Mouse (Mus musculus): ENCODE measurements at regions not wholly inside any gene's neighbourhood (a gene's known extent, or its start where the extent isn't known, plus 50 kb on each side); places are given as distances from the start of the nearest gene placed in this dataset.

GRCm38 (mm10) chr13:103589646-103590045 is 184.8 kb downstream of the Srek1 start:
- Histone ChIP-seq H3K9me3 (replicated peaks; ENCODE audit: insufficient read depth, low read length) (no peaks in the 10 kb centered on the region), H3K4me3 (ENCODE audit: control insufficient read depth in 1 of 2, insufficient read depth in 1 of 2, low read depth in 2 of 2, low read length in 2 of 2) (no peak overlapping the region), H3K27ac (ENCODE audit: control insufficient read depth, low read depth, low read length) (no peak overlapping the region), H3K27me3 (ENCODE audit: control insufficient read depth in 1 of 2, insufficient read depth in 2 of 2, low read length in 2 of 2) (no peaks in the 10 kb centered on the region), H3K4me1 (ENCODE audit: control insufficient read depth in 1 of 2, insufficient read depth in 2 of 2, low read length in 2 of 2) (no peaks in the 10 kb centered on the region), H3K36me3 (ENCODE audit: control insufficient read depth in 1 of 2, insufficient read depth in 2 of 2, low read length in 2 of 2) (no peaks in the 10 kb centered on the region), H3K9ac (ENCODE audit: control insufficient read depth, low read depth, low read length, poor library complexity, severe bottlenecking) (no peak overlapping the region), H3K79me2 (ENCODE audit: control insufficient read depth, insufficient read depth, low read length, poor library complexity) (no peaks in the 10 kb centered on the region)
- no peak for DNase-seq (ENCODE audit: low read depth, low spot score)
- TF ChIP-seq BHLHE40 (IDR thresholded peaks at IDR 0.05; ENCODE audit: borderline replicate concordance, low read depth, low read length): no peak
- no peak for TF ChIP-seq MXI1 (IDR thresholded peaks at IDR 0.05; ENCODE audit: low read depth, low read length)
- no peak for TF ChIP-seq ZMIZ1 (IDR thresholded peaks at IDR 0.05; ENCODE audit: low read depth, low read length)
- TF ChIP-seq POLR2A (IDR thresholded peaks at IDR 0.05; ENCODE audit: control insufficient read depth in 1 of 2, insufficient read depth in 1 of 2, low read depth in 1 of 2, low read length in 2 of 2, poor library complexity in 1 of 2): no peak
- no peak for TF ChIP-seq POLR2AphosphoS2 (IDR thresholded peaks at IDR 0.05; ENCODE audit: low read length)
- no peak for TF ChIP-seq ELF1 (IDR thresholded peaks at IDR 0.05; ENCODE audit: low read depth, low read length)
- no peak for TF ChIP-seq TBP (IDR thresholded peaks at IDR 0.05; ENCODE audit: low read depth, low read length)
- TF ChIP-seq TCF12 (IDR thresholded peaks at IDR 0.05; ENCODE audit: low read depth, low read length): no peak
- TF ChIP-seq ZNF384 (IDR thresholded peaks at IDR 0.05; ENCODE audit: low read depth, low read length): no peak
- TF ChIP-seq MEF2A (IDR thresholded peaks at IDR 0.05; ENCODE audit: extremely low read depth, insufficient replicate concordance, low read depth, low read length, poor library complexity, severe bottlenecking): no peak
- TF ChIP-seq USF2 (IDR thresholded peaks at IDR 0.05; ENCODE audit: borderline replicate concordance in 1 of 2, insufficient read depth in 1 of 2, low read depth in 1 of 2, low read length in 2 of 2): no peak
- TF ChIP-seq CTCF (IDR thresholded peaks at IDR 0.05 in 2 of 3, conservative IDR thresholded peaks at IDR 0.05 in 1 of 3; ENCODE audit: control insufficient read depth in 1 of 3, insufficient read depth in 1 of 3, low read depth in 2 of 3, low read length in 3 of 3, poor library complexity in 1 of 3, severe bottlenecking in 1 of 3): no peak
- no peak for TF ChIP-seq KAT2A (conservative IDR thresholded peaks at IDR 0.05; ENCODE audit: low read depth, low read length)
- TF ChIP-seq MAX (IDR thresholded peaks at IDR 0.05; ENCODE audit: low read length): no peak
- no peak for TF ChIP-seq NRF1 (IDR thresholded peaks at IDR 0.05; ENCODE audit: insufficient read depth, low read depth, low read length, poor library complexity, severe bottlenecking)
- no peak for TF ChIP-seq SMC3 (IDR thresholded peaks at IDR 0.05; ENCODE audit: low read depth, low read length)
- TF ChIP-seq MYB (IDR thresholded peaks at IDR 0.05; ENCODE audit: low read depth, low read length): no peak

GRCm38 (mm10) chr13:103576856-103577255 is 197.6 kb downstream of the Srek1 start:
- H3K79me2 ChIP-seq (ENCODE audit: control insufficient read depth, insufficient read depth, low read length, poor library complexity): no peaks in the 10 kb centered on the region
- no peaks in the 10 kb centered on the region for H3K36me3 ChIP-seq (ENCODE audit: control insufficient read depth in 1 of 2, insufficient read depth in 2 of 2, low read length in 2 of 2)
- DNase-seq (ENCODE audit: low read depth, low spot score): no peak
- no peak for TF ChIP-seq RCOR1 (IDR thresholded peaks at IDR 0.05; ENCODE audit: low read depth, low read length)
- no peak for TF ChIP-seq ZKSCAN1 (IDR thresholded peaks at IDR 0.05; ENCODE audit: low read depth, low read length)
- no peak for TF ChIP-seq TCF12 (IDR thresholded peaks at IDR 0.05; ENCODE audit: low read depth, low read length)
- TF ChIP-seq RAD21 (IDR thresholded peaks at IDR 0.05; ENCODE audit: low read depth, low read length): no peak
- TF ChIP-seq USF2 (IDR thresholded peaks at IDR 0.05; ENCODE audit: borderline replicate concordance in 1 of 2, insufficient read depth in 1 of 2, low read depth in 1 of 2, low read length in 2 of 2): no peak
- TF ChIP-seq HCFC1 (IDR thresholded peaks at IDR 0.05; ENCODE audit: low read depth, low read length): no peak
- TF ChIP-seq EP300 (IDR thresholded peaks at IDR 0.05; ENCODE audit: low read depth in 1 of 2, low read length in 2 of 2): no peak
- no peak for TF ChIP-seq ZNF384 (IDR thresholded peaks at IDR 0.05; ENCODE audit: low read depth, low read length)
- TF ChIP-seq GATA1 (IDR thresholded peaks at IDR 0.05; ENCODE audit: low read depth, low read length): no peak
- no peak for TF ChIP-seq UBTF (IDR thresholded peaks at IDR 0.05; ENCODE audit: borderline replicate concordance, insufficient read depth, low read depth, low read length)
- TF ChIP-seq ETS1 (IDR thresholded peaks at IDR 0.05; ENCODE audit: low read depth, low read length): no peak
- TF ChIP-seq MAX (IDR thresholded peaks at IDR 0.05; ENCODE audit: low read length): no peak
- no peak for TF ChIP-seq E2F4 (IDR thresholded peaks at IDR 0.05; ENCODE audit: borderline replicate concordance, low read depth, low read length)
- no peak for TF ChIP-seq MAZ (IDR thresholded peaks at IDR 0.05; ENCODE audit: low read depth, low read length)
- no peak for TF ChIP-seq JUND (IDR thresholded peaks at IDR 0.05; ENCODE audit: low read depth, low read length)
- TF ChIP-seq BHLHE40 (IDR thresholded peaks at IDR 0.05; ENCODE audit: borderline replicate concordance, low read depth, low read length): no peak
- TF ChIP-seq POLR2A (IDR thresholded peaks at IDR 0.05; ENCODE audit: control insufficient read depth in 1 of 2, insufficient read depth in 1 of 2, low read depth in 1 of 2, low read length in 2 of 2, poor library complexity in 1 of 2): no peak
- TF ChIP-seq MYB (IDR thresholded peaks at IDR 0.05; ENCODE audit: low read depth, low read length): no peak
- no peak for TF ChIP-seq ZC3H11A (IDR thresholded peaks at IDR 0.05; ENCODE audit: low read depth, low read length)
- no peaks in the 10 kb centered on the region for H3K9me3 ChIP-seq (replicated peaks; ENCODE audit: insufficient read depth, low read length)
- H3K4me1 ChIP-seq (ENCODE audit: control insufficient read depth in 1 of 2, insufficient read depth in 2 of 2, low read length in 2 of 2): no peaks in the 10 kb centered on the region
- no peak overlapping the region for H3K9ac ChIP-seq (ENCODE audit: control insufficient read depth, low read depth, low read length, poor library complexity, severe bottlenecking)
- H3K27me3 ChIP-seq (ENCODE audit: control insufficient read depth in 1 of 2, insufficient read depth in 2 of 2, low read length in 2 of 2): no peaks in the 10 kb centered on the region
- H3K27ac ChIP-seq (ENCODE audit: control insufficient read depth, low read depth, low read length): no peak overlapping the region
- H3K4me3 ChIP-seq (ENCODE audit: control insufficient read depth in 1 of 2, insufficient read depth in 1 of 2, low read depth in 2 of 2, low read length in 2 of 2): no peak overlapping the region
